Mouse (Mus musculus) myocyte (in vitro differentiated cells): ENCODE measurements around the gene Dlgap1. TPM values are rescaled to one million over a fixed set of nuclear protein-coding genes. Genes with fewer than 3 reads are reported as not detected.
A peak's percentile ranks its signal among the peaks of the same experiment; 100 is the strongest.

Source experiments
- H3K27me3 ChIP-seq: one replicate; pipeline ENCODE4 v1.6.1; 2011; ENCODE audit not compliant: control insufficient read depth, insufficient read depth, insufficient read length
- H3K36me3 ChIP-seq: one replicate; pipeline ENCODE4 v1.6.1; 2011; ENCODE audit not compliant: control insufficient read depth, insufficient read depth
- H3K4me2 ChIP-seq: one replicate; pipeline ENCODE4 v1.6.1; 2011; ENCODE audit warnings: low read depth, control low read depth
- H3K4me3 ChIP-seq: one replicate; pipeline ENCODE4 v1.5.1; 2011; ENCODE audit warnings: mild to moderate bottlenecking, control low read depth, moderate library complexity
- H3K79me2 ChIP-seq: one replicate; pipeline ENCODE4 v1.6.1; 2011; ENCODE audit not compliant: control insufficient read depth, insufficient read depth
- H3ac ChIP-seq: one replicate; pipeline ENCODE4 v1.6.1; 2011; ENCODE audit not compliant: control insufficient read depth, insufficient read length
- CEBPB ChIP-seq: IDR thresholded peaks from 2 replicates; pipeline ENCODE4 v1.6.1; 2011; ENCODE audit warnings: mild to moderate bottlenecking, moderate library complexity; ENCODE audit not compliant: poor library complexity, insufficient read depth, severe bottlenecking
- E2F4 ChIP-seq: IDR thresholded peaks from one replicate; pipeline ENCODE4 v1.6.1; 2011; ENCODE audit warnings: mild to moderate bottlenecking, control low read depth, moderate library complexity; ENCODE audit not compliant: insufficient read depth
- MAX ChIP-seq: IDR thresholded peaks from one replicate; pipeline ENCODE4 v1.6.1; 2011; ENCODE audit warnings: low read depth, mild to moderate bottlenecking, control low read depth
- MYOD1 ChIP-seq, 3 experiments: IDR thresholded peaks; one replicate each; pipeline ENCODE4 v1.6.1; 2011; ENCODE audit warnings: control low read depth in 2 of 3, low read depth in 2 of 3, mild to moderate bottlenecking in 2 of 3, moderate library complexity in 1 of 3; ENCODE audit not compliant: insufficient read length in 2 of 3, control insufficient read depth in 1 of 3
- MYOG ChIP-seq, 3 experiments: IDR thresholded peaks; one replicate each; pipeline ENCODE4 v1.6.1; 2011; ENCODE audit warnings: control low read depth in 2 of 3, low read depth in 2 of 3, mild to moderate bottlenecking in 2 of 3; ENCODE audit not compliant: insufficient read length in 2 of 3, control insufficient read depth in 1 of 3, insufficient read depth in 1 of 3
- POLR2A ChIP-seq: IDR thresholded peaks from one replicate; pipeline ENCODE4 v1.6.1; 2011; ENCODE audit warnings: low read depth, mild to moderate bottlenecking, control low read depth, moderate library complexity; ENCODE audit not compliant: insufficient read length
- POLR2AphosphoS2 ChIP-seq: IDR thresholded peaks from one replicate; pipeline ENCODE4 v1.6.1; 2011; ENCODE audit warnings: low read depth, control low read depth; ENCODE audit not compliant: insufficient read length
- REST ChIP-seq: IDR thresholded peaks from one replicate; pipeline ENCODE4 v1.6.1; 2011; ENCODE audit warnings: mild to moderate bottlenecking, control low read depth, moderate library complexity; ENCODE audit not compliant: insufficient read depth, insufficient read length
- SRF ChIP-seq: IDR thresholded peaks from one replicate; pipeline ENCODE4 v1.6.1; 2011; ENCODE audit warnings: low read depth; ENCODE audit not compliant: control insufficient read depth, insufficient read length
- TCF12 ChIP-seq: IDR thresholded peaks from one replicate; pipeline ENCODE4 v1.6.1; 2011; ENCODE audit warnings: mild to moderate bottlenecking, control low read depth; ENCODE audit not compliant: poor library complexity, insufficient read depth, severe bottlenecking
- TCF3 ChIP-seq: IDR thresholded peaks from one replicate; pipeline ENCODE4 v1.6.1; 2011; ENCODE audit warnings: low read depth, control low read depth; ENCODE audit not compliant: insufficient read length
- USF1 ChIP-seq: IDR thresholded peaks from one replicate; pipeline ENCODE4 v1.6.1; 2011; ENCODE audit warnings: low read depth, mild to moderate bottlenecking, control low read depth, moderate library complexity
- polyA plus RNA-seq: library from polyadenylated mRNA; unstranded; fragments of >200 nt; fragmentation: generic; extraction: Trizol; gene quantifications from one replicate; pipeline ENCODE4 v1.2.1, GENCODE M21; 2012; ENCODE audit warnings: missing spikeins

Dlgap1 gene
- polyA plus RNA-seq, 1 experiment = 0.31 TPM

GRCm38 (mm10) chr17:70719684-70720324, 750.9 kb downstream of the Dlgap1 start:
- Histone ChIP-seq H3ac (no peak overlapping the region), H3K4me2 (peak overlapping the region; percentile 76), H3K4me3 (no peak overlapping the region), H3K79me2 (peaks cover 12% of the 10 kb centered on the region), H3K27me3 (no peaks in the 10 kb centered on the region), H3K36me3 (no peaks in the 10 kb centered on the region)
- TF ChIP-seq REST (no peak), POLR2A (no peak), TCF12 (no peak), CEBPB (no peak), TCF3 (no peak), MYOG (IDR thresholded peaks at IDR 0.05; ENCODE audit: control insufficient read depth in 1 of 3, insufficient read depth in 1 of 3, insufficient read length in 2 of 3, low read depth in 2 of 3) (no peak), USF1 (peak; percentile 4), MYOD1 (IDR thresholded peaks at IDR 0.05; ENCODE audit: control insufficient read depth in 1 of 3, insufficient read length in 2 of 3, low read depth in 2 of 3) (peak in 1 of 3 experiments; percentile 43), POLR2AphosphoS2 (no peak), E2F4 (no peak), MAX (peak; percentile 96), SRF (peak; percentile 29)

- H3K27me3 ChIP-seq = no peaks in the 10 kb centered on the region
- TF ChIP-seq TCF3 (no peak), MYOG (IDR thresholded peaks at IDR 0.05; ENCODE audit: control insufficient read depth in 1 of 3, insufficient read depth in 1 of 3, insufficient read length in 2 of 3, low read depth in 2 of 3) (no peak), USF1 (no peak), MYOD1 (IDR thresholded peaks at IDR 0.05; ENCODE audit: control insufficient read depth in 1 of 3, insufficient read length in 2 of 3, low read depth in 2 of 3) (no peak), POLR2AphosphoS2 (no peak), E2F4 (no peak), CEBPB (no peak), SRF (no peak), TCF12 (no peak), REST (no peak), MAX (no peak), POLR2A (no peak)
- H3ac ChIP-seq = no peak overlapping the region
- H3K36me3 ChIP-seq = no peaks in the 10 kb centered on the region
- H3K4me2 ChIP-seq = peak overlapping the region; percentile 86
- peaks cover 12% of the 10 kb centered on the region for H3K79me2 ChIP-seq
- H3K4me3 ChIP-seq = peak overlapping the region; percentile 26
These were observed 751.9 kb downstream of the Dlgap1 start for GRCm38 (mm10) chr17:70720766-70721165.

DNA sequence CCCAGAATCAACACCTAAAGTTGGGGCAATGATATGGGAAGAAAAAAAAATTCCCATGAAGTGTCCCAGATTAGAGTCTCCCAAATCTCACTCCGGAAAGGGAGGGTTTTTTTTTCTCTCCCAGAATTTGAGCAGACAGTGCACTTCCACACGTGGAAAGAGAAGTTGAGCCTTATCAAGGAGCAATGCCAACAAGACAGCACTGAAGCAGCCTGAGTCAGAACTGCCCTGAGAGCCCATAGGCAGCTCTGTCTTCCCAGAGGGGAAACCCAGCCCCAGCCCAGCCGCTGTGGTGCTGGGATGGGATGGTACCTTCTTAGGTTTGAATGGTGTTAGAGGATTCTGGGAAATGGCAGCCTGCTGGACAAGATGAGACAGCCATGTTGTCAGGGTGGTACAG, 753.3 kb downstream of the Dlgap1 start:
- TF ChIP-seq SRF (no peak), POLR2AphosphoS2 (peak; percentile 53), REST (no peak), MAX (no peak), POLR2A (peak; percentile 18), TCF3 (no peak), CEBPB (no peak), E2F4 (no peak), USF1 (no peak), MYOD1 (IDR thresholded peaks at IDR 0.05; ENCODE audit: control insufficient read depth in 1 of 3, insufficient read length in 2 of 3, low read depth in 2 of 3) (no peak), TCF12 (no peak), MYOG (IDR thresholded peaks at IDR 0.05; ENCODE audit: control insufficient read depth in 1 of 3, insufficient read depth in 1 of 3, insufficient read length in 2 of 3, low read depth in 2 of 3) (no peak)

GRCm38 (mm10) chr17:70728719-70729281, 759.9 kb downstream of the Dlgap1 start:
- Histone ChIP-seq H3K36me3 (no peaks in the 10 kb centered on the region), H3K27me3 (no peaks in the 10 kb centered on the region), H3K4me3 (no peak overlapping the region), H3ac (no peak overlapping the region), H3K79me2 (no peaks in the 10 kb centered on the region), H3K4me2 (peak overlapping the region; percentile 66)
- no peak for TF ChIP-seq TCF12
- no peak for TF ChIP-seq MAX
- peak in 2 of 3 experiments; percentile 9 to 45 for TF ChIP-seq MYOD1 (IDR thresholded peaks at IDR 0.05; ENCODE audit: control insufficient read depth in 1 of 3, insufficient read length in 2 of 3, low read depth in 2 of 3)
- no peak for TF ChIP-seq E2F4
- TF ChIP-seq MYOG (IDR thresholded peaks at IDR 0.05; ENCODE audit: control insufficient read depth in 1 of 3, insufficient read depth in 1 of 3, insufficient read length in 2 of 3, low read depth in 2 of 3) = no peak
- no peak for TF ChIP-seq TCF3
- no peak for TF ChIP-seq USF1
- no peak for TF ChIP-seq POLR2AphosphoS2
- 0 out of 2 replicates have a peak, but pooled peaks have one; percentile 5 for TF ChIP-seq CEBPB
- peak; percentile 26 for TF ChIP-seq POLR2A
- TF ChIP-seq REST = no peak
- TF ChIP-seq SRF = peak; percentile 38

More for the DNA sequence above, 753.3 kb downstream of the Dlgap1 start:
- peaks cover 12% of the 10 kb centered on the region for H3K79me2 ChIP-seq
- H3K27me3 ChIP-seq = no peaks in the 10 kb centered on the region
- peak overlapping the region; percentile 26 for H3K4me3 ChIP-seq
- H3ac ChIP-seq = no peak overlapping the region
- H3K36me3 ChIP-seq = no peaks in the 10 kb centered on the region
- peak overlapping the region; percentile 86 for H3K4me2 ChIP-seq
